Mouse (Mus musculus): ENCODE results near the gene Exog. TPM values are rescaled to one million over a fixed set of nuclear protein-coding genes. Genes with fewer than 3 reads are reported as not detected.

The Exog gene
- 49.2 and 54.4 TPM in 2 replicates for polyA plus RNA-seq (2014; fragmentation: Nextera tagmentation; extraction: Ambion mirVana)

- ATAC-seq (ENCODE audit: insufficient number of reproducible peaks, low FRiP score, low TSS enrichment, low read depth) (peak; percentile 89), DNase-seq (ENCODE audit: low spot score) (peak; percentile 99)
- peak within 1 kb of the TSS; percentile 70 for H3K27ac ChIP-seq (replicated peaks; ENCODE audit: low read depth, low read length)
- H3K36me3 ChIP-seq (ENCODE audit: control insufficient read depth, insufficient read depth, low read length), result peaks cover 12% of the 10 kb centered on the region
- peak within 1 kb of the TSS; percentile 63 for H3K4me2 ChIP-seq (ENCODE audit: low read depth, severe bottlenecking)
- H3K9me3 ChIP-seq (ENCODE audit: control insufficient read depth, low read length), result no peaks in the 10 kb centered on the region
- peak within 1 kb of the TSS; percentile 83 for H3K4me3 ChIP-seq (ENCODE audit: low read depth, low read length)
- peaks cover 5% of the 10 kb centered on the region for H3K4me1 ChIP-seq (ENCODE audit: control insufficient read depth, insufficient read depth, low read length)
- peak within 1 kb of the TSS; percentile 92 for H3K9ac ChIP-seq (ENCODE audit: low read length)
- WGBS, result 0% methylated on average over 52 of the region's 52 CpGs
- H3K27me3 ChIP-seq (ENCODE audit: control insufficient read depth, insufficient read depth, low read length), result no peaks in the 10 kb centered on the region
Observed at GRCm38 (mm10) chr9:119444738-119445429, at the start of gene Exog. TSS of gene Exog (plus strand) at chr9:119444943.

GRCm38 (mm10) chr9:119401351-119401750 lies 43.4 kb upstream of the Exog start:
- Histone ChIP-seq H3K27me3 (ENCODE audit: control insufficient read depth, insufficient read depth, low read length) (no peaks in the 10 kb centered on the region), H3K4me3 (ENCODE audit: low read depth, low read length) (peak overlapping the region; percentile 93), H3K9ac (ENCODE audit: low read length) (0 out of 2 replicates have a peak overlapping the region, but pooled peaks have one; percentile 22), H3K27ac (replicated peaks; ENCODE audit: low read depth, low read length) (no peak overlapping the region), H3K9me3 (ENCODE audit: control insufficient read depth, low read length) (no peaks in the 10 kb centered on the region), H3K4me1 (ENCODE audit: control insufficient read depth, insufficient read depth, low read length) (peaks cover 11% of the 10 kb centered on the region), H3K4me2 (ENCODE audit: low read depth, severe bottlenecking) (peak overlapping the region; percentile 59), H3K36me3 (ENCODE audit: control insufficient read depth, insufficient read depth, low read length) (no peaks in the 10 kb centered on the region)
- WGBS, result 9% methylated on average over 7 of the region's 7 CpGs
- ATAC-seq (ENCODE audit: insufficient number of reproducible peaks, low FRiP score, low TSS enrichment, low read depth) (no peak; the same call in 1 of the 2 replicates), DNase-seq (ENCODE audit: low spot score) (no peak)

GRCm38 (mm10) chr9:119401801-119402214 lies 42.9 kb upstream of the Exog start, which contains the start of gene Acvr2b:
TSS of gene Acvr2b (plus strand) at chr9:119402118.
- under 1% methylated on average over 31 of the region's 32 CpGs for WGBS
- H3K36me3 ChIP-seq (ENCODE audit: control insufficient read depth, insufficient read depth, low read length), result no peaks in the 10 kb centered on the region
- H3K9me3 ChIP-seq (ENCODE audit: control insufficient read depth, low read length), result no peaks in the 10 kb centered on the region
- peak within 1 kb of the TSS; percentile 93 for H3K4me3 ChIP-seq (ENCODE audit: low read depth, low read length)
- H3K9ac ChIP-seq (ENCODE audit: low read length), result peak within 1 kb of the TSS; percentile 100
- H3K27me3 ChIP-seq (ENCODE audit: control insufficient read depth, insufficient read depth, low read length), result no peaks in the 10 kb centered on the region
- H3K27ac ChIP-seq (replicated peaks; ENCODE audit: low read depth, low read length), result peak within 1 kb of the TSS; percentile 99
- H3K4me2 ChIP-seq (ENCODE audit: low read depth, severe bottlenecking), result peak within 1 kb of the TSS; percentile 83
- DNase-seq (ENCODE audit: low spot score) (peak; percentile 98), ATAC-seq (ENCODE audit: insufficient number of reproducible peaks, low FRiP score, low TSS enrichment, low read depth) (peak; percentile 95)
- peaks cover 11% of the 10 kb centered on the region for H3K4me1 ChIP-seq (ENCODE audit: control insufficient read depth, insufficient read depth, low read length)

GRCm38 (mm10) chr9:119402253-119403235 lies 42.2 kb upstream of the Exog start:
- Histone ChIP-seq H3K4me1 (ENCODE audit: control insufficient read depth, insufficient read depth, low read length) (peaks cover 11% of the 10 kb centered on the region), H3K9me3 (ENCODE audit: control insufficient read depth, low read length) (no peaks in the 10 kb centered on the region), H3K4me3 (ENCODE audit: low read depth, low read length) (peak overlapping the region; percentile 93), H3K27me3 (ENCODE audit: control insufficient read depth, insufficient read depth, low read length) (no peaks in the 10 kb centered on the region), H3K4me2 (ENCODE audit: low read depth, severe bottlenecking) (peak overlapping the region; percentile 83), H3K9ac (ENCODE audit: low read length) (peak overlapping the region; percentile 100), H3K36me3 (ENCODE audit: control insufficient read depth, insufficient read depth, low read length) (peaks cover 2% of the 10 kb centered on the region; the same call in 1 of the 2 replicates), H3K27ac (replicated peaks; ENCODE audit: low read depth, low read length) (peak overlapping the region; percentile 99)
- ATAC-seq (ENCODE audit: insufficient number of reproducible peaks, low FRiP score, low TSS enrichment, low read depth) (no peak; the same call in 1 of the 2 replicates), DNase-seq (ENCODE audit: low spot score) (peak; percentile 70)
- under 1% methylated on average over 123 of the region's 127 CpGs for WGBS

- H3K9me3 ChIP-seq (ENCODE audit: control insufficient read depth, low read length), result no peaks in the 10 kb centered on the region
- WGBS, result under 1% methylated on average over 26 of the region's 26 CpGs
- peak overlapping the region; percentile 93 for H3K4me3 ChIP-seq (ENCODE audit: low read depth, low read length)
- H3K36me3 ChIP-seq (ENCODE audit: control insufficient read depth, insufficient read depth, low read length), result peaks cover 2% of the 10 kb centered on the region; the same call in 1 of the 2 replicates
- H3K27ac ChIP-seq (replicated peaks; ENCODE audit: low read depth, low read length), result peak overlapping the region; percentile 99
- ATAC-seq (ENCODE audit: insufficient number of reproducible peaks, low FRiP score, low TSS enrichment, low read depth) (peak; percentile 29; the same call in 1 of the 2 replicates), DNase-seq (ENCODE audit: low spot score) (peak; percentile 88)
- H3K4me2 ChIP-seq (ENCODE audit: low read depth, severe bottlenecking), result peak overlapping the region; percentile 83
- no peaks in the 10 kb centered on the region for H3K27me3 ChIP-seq (ENCODE audit: control insufficient read depth, insufficient read depth, low read length)
- peaks cover 11% of the 10 kb centered on the region for H3K4me1 ChIP-seq (ENCODE audit: control insufficient read depth, insufficient read depth, low read length)
- H3K9ac ChIP-seq (ENCODE audit: low read length), result peak overlapping the region; percentile 100
Observed at GRCm38 (mm10) chr9:119403236-119403641, 41.5 kb upstream of the Exog start.

GRCm38 (mm10) chr9:119404090-119404489 lies 40.7 kb upstream of the Exog start:
- Histone ChIP-seq H3K27ac (replicated peaks; ENCODE audit: low read depth, low read length) (no peak overlapping the region; the same call in 1 of the 2 replicates), H3K9ac (ENCODE audit: low read length) (peak overlapping the region; percentile 100; the same call in 1 of the 2 replicates), H3K27me3 (ENCODE audit: control insufficient read depth, insufficient read depth, low read length) (no peaks in the 10 kb centered on the region), H3K36me3 (ENCODE audit: control insufficient read depth, insufficient read depth, low read length) (peaks cover 2% of the 10 kb centered on the region; the same call in 1 of the 2 replicates), H3K4me1 (ENCODE audit: control insufficient read depth, insufficient read depth, low read length) (peaks cover 11% of the 10 kb centered on the region), H3K4me3 (ENCODE audit: low read depth, low read length) (peak overlapping the region; percentile 93), H3K4me2 (ENCODE audit: low read depth, severe bottlenecking) (peak overlapping the region; percentile 83), H3K9me3 (ENCODE audit: control insufficient read depth, low read length) (no peaks in the 10 kb centered on the region)
- ATAC-seq (ENCODE audit: insufficient number of reproducible peaks, low FRiP score, low TSS enrichment, low read depth) (no peak), DNase-seq (ENCODE audit: low spot score) (no peak)
- WGBS, result 77% methylated on average over 5 of the region's 5 CpGs

- no peak overlapping the region for H3K4me2 ChIP-seq (ENCODE audit: low read depth, severe bottlenecking)
- H3K36me3 ChIP-seq (ENCODE audit: control insufficient read depth, insufficient read depth, low read length), result peaks cover 4% of the 10 kb centered on the region; the same call in 1 of the 2 replicates
- no peak overlapping the region for H3K9ac ChIP-seq (ENCODE audit: low read length)
- ATAC-seq (ENCODE audit: insufficient number of reproducible peaks, low FRiP score, low TSS enrichment, low read depth), result no peak
- 83% methylated on average over 15 of the region's 15 CpGs for WGBS
- no peaks in the 10 kb centered on the region; the same call in 1 of the 2 replicates for H3K9me3 ChIP-seq (ENCODE audit: control insufficient read depth, low read length)
- H3K4me1 ChIP-seq (ENCODE audit: control insufficient read depth, insufficient read depth, low read length), result peaks cover 10% of the 10 kb centered on the region
- no peak for DNase-seq (ENCODE audit: low spot score)
- no peaks in the 10 kb centered on the region for H3K27me3 ChIP-seq (ENCODE audit: control insufficient read depth, insufficient read depth, low read length)
- no peak overlapping the region for H3K27ac ChIP-seq (replicated peaks; ENCODE audit: low read depth, low read length)
- no peak overlapping the region for H3K4me3 ChIP-seq (ENCODE audit: low read depth, low read length)
Observed at GRCm38 (mm10) chr9:119407884-119408283, 36.9 kb upstream of the Exog start.
